ENCODE assay signal across 10 mouse cellular contexts in genomic region chr8:11035628-11036416, GRCm38 (mm10). TPM values are rescaled to one million over a fixed set of nuclear protein-coding genes. Genes with fewer than 3 reads are reported as not detected.
DNase-seq lines count a peak whose midpoint lies in the region; ATAC-seq and TF ChIP-seq lines count a peak whose summit lies in the region.
"Had no signal": no experiment of that assay in that cellular context is flagged by ENCODE, and none has a peak within 500 bp of the region (broad histone marks: within the 10 kb centered on the region; RNA-seq: fewer than 3 reads in every experiment).

No protein-coding gene starts in this region.

- TF ChIP-seq CTCF in lung, embryonic 14.5 days (IDR thresholded peaks at IDR 0.05; ENCODE audit: low read depth) = no peak
- TF ChIP-seq CTCF in lung, adult 2 months (IDR thresholded peaks at IDR 0.05; ENCODE audit: insufficient read depth, low read length) = no peak

- no peaks in the 10 kb centered on the region for H3K9me3 ChIP-seq in lung, embryonic 14.5 days (ENCODE audit: low read depth, low read length)
- H3K9me3 ChIP-seq in forebrain, embryonic 12.5 days = no peaks in the 10 kb centered on the region
- H3K9me3 ChIP-seq in kidney, embryonic 15.5 days (replicated peaks) = no peaks in the 10 kb centered on the region
- no peaks in the 10 kb centered on the region for H3K9me3 ChIP-seq in stomach, embryonic 15.5 days

- peak overlapping the region; percentile 41 for H3K4me2 ChIP-seq in lung, embryonic 14.5 days
- H3K4me2 ChIP-seq in forebrain, embryonic 12.5 days = peak overlapping the region; percentile 37
- H3K4me2 ChIP-seq in kidney, embryonic 15.5 days = peak overlapping the region; percentile 46
- H3K4me2 ChIP-seq in stomach, embryonic 15.5 days = 0 out of 2 replicates have a peak overlapping the region, but pooled peaks have one; percentile 24

- 23% methylated on average over 19 of the region's 19 CpGs for WGBS in lung, embryonic 14.5 days
- WGBS in lung, adult 2 months = 41% methylated on average over 19 of the region's 19 CpGs
- 16% methylated on average over 19 of the region's 19 CpGs for WGBS in forebrain, embryonic 12.5 days
- 12% methylated on average over 19 of the region's 19 CpGs for WGBS in kidney, embryonic 15.5 days
- WGBS in stomach, embryonic 15.5 days = 28% methylated on average over 19 of the region's 19 CpGs

- no peak overlapping the region for H3K4me3 ChIP-seq in lung, embryonic 14.5 days (ENCODE audit: low read depth, low read length)
- H3K4me3 ChIP-seq in lung, adult 2 months (replicated peaks; ENCODE audit: extremely low read depth, low read depth, low read length) = no peak overlapping the region
- H3K4me3 ChIP-seq in forebrain, embryonic 12.5 days (replicated peaks) = no peak overlapping the region
- H3K4me3 ChIP-seq in kidney, embryonic 15.5 days (replicated peaks) = peak overlapping the region; percentile 15
- 0 out of 2 replicates have a peak overlapping the region, but pooled peaks have one; percentile 8 for H3K4me3 ChIP-seq in stomach, embryonic 15.5 days (replicated peaks)

- TF ChIP-seq POLR2A in lung, adult 2 months (IDR thresholded peaks at IDR 0.05; ENCODE audit: borderline replicate concordance, extremely low read depth, low read depth, low read length) = no peak

- peak; percentile 47 for DNase-seq in lung, embryonic 14.5 days
- DNase-seq in lung, adult 2 months = no peak
- no peak for DNase-seq in left cerebral cortex, adult 18-20 months (ENCODE audit: low spot score in 2 of 2)
- DNase-seq in thymus, postnatal 4 days = no peak
- no peak for DNase-seq in layer of hippocampus, adult 18-20 months (ENCODE audit: low spot score in 2 of 2)
- DNase-seq: lung, postnatal 4 days had no signal

- peak; percentile 52; the same call in 1 of the 2 replicates for ATAC-seq in lung, embryonic 14.5 days (ENCODE audit: insufficient read depth)
- peak; percentile 58; the same call in 1 of the 2 replicates for ATAC-seq in forebrain, embryonic 12.5 days (ENCODE audit: low FRiP score)
- peak; percentile 78 for ATAC-seq in kidney, embryonic 15.5 days (replicated peaks; ENCODE audit: low FRiP score)
- 0 out of 2 replicates have a peak, but pooled peaks have one; percentile 15 for ATAC-seq in stomach, embryonic 15.5 days (ENCODE audit: insufficient read depth, low FRiP score, low read depth)

- H3K4me1 ChIP-seq in lung, embryonic 14.5 days (ENCODE audit: insufficient read depth) = no peaks in the 10 kb centered on the region
- no peaks in the 10 kb centered on the region for H3K4me1 ChIP-seq in lung, adult 2 months (ENCODE audit: control insufficient read depth, insufficient read depth, low read length)
- peaks cover 11% of the 10 kb centered on the region; the same call in 1 of the 2 replicates for H3K4me1 ChIP-seq in forebrain, embryonic 12.5 days
- H3K4me1 ChIP-seq in kidney, embryonic 15.5 days = peaks cover 12% of the 10 kb centered on the region
- peaks cover 8% of the 10 kb centered on the region; the same call in 1 of the 2 replicates for H3K4me1 ChIP-seq in stomach, embryonic 15.5 days

- H3K36me3 ChIP-seq in lung, embryonic 14.5 days (ENCODE audit: insufficient read depth) = no peaks in the 10 kb centered on the region
- H3K36me3 ChIP-seq in forebrain, embryonic 12.5 days (replicated peaks) = no peaks in the 10 kb centered on the region
- no peaks in the 10 kb centered on the region for H3K36me3 ChIP-seq in kidney, embryonic 15.5 days
- no peaks in the 10 kb centered on the region for H3K36me3 ChIP-seq in stomach, embryonic 15.5 days
- H3K36me3 ChIP-seq: G1E had no signal

- no peak overlapping the region for H3K9ac ChIP-seq in lung, embryonic 14.5 days
- H3K9ac ChIP-seq in forebrain, embryonic 12.5 days = no peak overlapping the region
- H3K9ac ChIP-seq in kidney, embryonic 15.5 days = no peak overlapping the region
- no peak overlapping the region for H3K9ac ChIP-seq in stomach, embryonic 15.5 days

- H3K27ac ChIP-seq in lung, embryonic 14.5 days (ENCODE audit: low read depth) = no peak overlapping the region
- H3K27ac ChIP-seq in forebrain, embryonic 12.5 days = 0 out of 2 replicates have a peak overlapping the region, but pooled peaks have one; percentile 31
- no peak overlapping the region for H3K27ac ChIP-seq in kidney, embryonic 15.5 days
- no peak overlapping the region for H3K27ac ChIP-seq in stomach, embryonic 15.5 days

- H3K27me3 ChIP-seq in lung, embryonic 14.5 days (ENCODE audit: insufficient read depth, low read length) = no peaks in the 10 kb centered on the region
- H3K27me3 ChIP-seq in forebrain, embryonic 12.5 days = no peaks in the 10 kb centered on the region
- no peaks in the 10 kb centered on the region for H3K27me3 ChIP-seq in kidney, embryonic 15.5 days
- H3K27me3 ChIP-seq in stomach, embryonic 15.5 days (replicated peaks) = no peaks in the 10 kb centered on the region

RNA-seq across cellular contexts. Expression of gene Irs2, which starts 27.6 kb away (rescaled TPM):
- polyA plus RNA-seq in lung, embryonic 14.5 days (2014; fragmentation: Nextera tagmentation; extraction: Ambion mirVana) = 5.7 TPM in 2 replicates
- 20.7 and 27.1 TPM in 2 replicates for polyA plus RNA-seq in lung, adult 2 months (2012; rRNA removed)
- 5.0 and 6.5 TPM in 2 replicates for polyA plus RNA-seq in forebrain, embryonic 12.5 days (2016; fragmentation: Nextera tagmentation; extraction: Ambion mirVana)
- polyA plus RNA-seq in kidney, embryonic 15.5 days (2015; fragmentation: Nextera tagmentation; extraction: Ambion mirVana) = 5.6 and 5.7 TPM in 2 replicates
- 7.1 and 7.2 TPM in 2 replicates for polyA plus RNA-seq in stomach, embryonic 15.5 days (2015; fragmentation: Nextera tagmentation; extraction: Ambion mirVana)
- total RNA-seq in left cerebral cortex, adult 18-20 months (2021) = 10 to 100 TPM; 64.4 to 93.4 TPM
- 10 to 100 TPM; 80.4 to 85.0 TPM for total RNA-seq in layer of hippocampus, adult 18-20 months (2021)

Comparison
In these comparisons a context has a peak if more than half of its experiments do, and no peak if none do; other contexts are left out.
1. ATAC-seq: peak in every context shown above with its lines; median percentile 78 in kidney, embryonic 15.5 days; 58 in forebrain, embryonic 12.5 days; 52 in lung, embryonic 14.5 days; 15 in stomach, embryonic 15.5 days.
2. H3K4me3 ChIP-seq: peak in kidney, embryonic 15.5 days (single experiment) and stomach, embryonic 15.5 days (single experiment); none in lung, embryonic 14.5 days (single experiment), lung, adult 2 months (single experiment) and forebrain, embryonic 12.5 days (single experiment).
3. Peak in every context shown above with its lines, with median percentiles within 50 percentile points of each other: H3K4me2 ChIP-seq.